Mouse (Mus musculus): ENCODE data around the gene Atxn2. TPM values are rescaled to one million over a fixed set of nuclear protein-coding genes. Genes with fewer than 3 reads are reported as not detected.

Gene Atxn2
- polyA plus RNA-seq, 1 experiment from 2014 or later = 54.9 TPM

DNA sequence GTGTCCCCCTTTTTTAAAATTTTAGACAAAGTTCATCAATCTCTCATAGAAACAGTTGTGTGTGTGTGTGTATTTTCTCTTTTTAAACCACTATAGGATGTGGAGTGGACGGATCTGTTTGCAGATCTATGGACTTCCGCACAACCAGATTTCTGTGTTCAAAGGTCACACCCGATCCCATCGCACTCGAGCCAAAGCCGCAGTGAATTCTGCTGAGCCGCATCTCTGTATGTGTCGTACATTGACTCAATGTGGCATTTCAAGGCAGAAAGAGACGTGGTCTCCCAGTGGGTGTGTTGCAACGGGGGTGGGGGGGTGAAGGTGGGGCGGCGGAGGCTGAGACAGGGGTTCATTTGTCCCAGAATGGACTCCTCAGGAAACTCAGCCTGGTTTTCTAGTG is 147.3 kb downstream of the Atxn2 start:
- Histone ChIP-seq H3K4me3 (no peak overlapping the region), H3K4me1 (no peaks in the 10 kb centered on the region), H3K4me2 (replicated peaks) (no peak overlapping the region), H3K27ac (no peak overlapping the region), H3K36me3 (peaks cover 39% of the 10 kb centered on the region), H3K9ac (no peak overlapping the region), H3K9me3 (peaks cover 11% of the 10 kb centered on the region), H3K27me3 (no peaks in the 10 kb centered on the region)
- WGBS = 91% methylated on average over 12 of the region's 12 CpGs
- no peak for ATAC-seq (ENCODE audit: low FRiP score, low read depth)

GRCm38 (mm10) chr5:121861964-121862363 is 150.8 kb downstream of the Atxn2 start:
- WGBS = 49% methylated on average over 5 of the region's 5 CpGs
- Histone ChIP-seq H3K27me3 (no peaks in the 10 kb centered on the region), H3K36me3 (peaks cover 14% of the 10 kb centered on the region), H3K9me3 (peaks cover 11% of the 10 kb centered on the region), H3K9ac (no peak overlapping the region), H3K4me2 (replicated peaks) (no peak overlapping the region), H3K4me3 (no peak overlapping the region), H3K4me1 (no peaks in the 10 kb centered on the region), H3K27ac (no peak overlapping the region)
- ATAC-seq (ENCODE audit: low FRiP score, low read depth) = no peak

- Histone ChIP-seq H3K9me3 (peaks cover 8% of the 10 kb centered on the region), H3K9ac (peak overlapping the region; percentile 57; the same call in 1 of the 2 replicates), H3K4me1 (no peaks in the 10 kb centered on the region), H3K4me2 (replicated peaks) (peak overlapping the region; percentile 46), H3K4me3 (no peak overlapping the region), H3K36me3 (peaks cover 6% of the 10 kb centered on the region), H3K27ac (no peak overlapping the region), H3K27me3 (no peaks in the 10 kb centered on the region)
- 7% methylated on average over 10 of the region's 11 CpGs for WGBS
- no peak for ATAC-seq (ENCODE audit: low FRiP score, low read depth)
Observed at GRCm38 (mm10) chr5:121864330-121864729, 153.2 kb downstream of the Atxn2 start.

Small RNA genes within 50 kb of the gene (microRNA-seq; reads per million reads assigned to microRNA genes)
- 0.52 reads per million for gene Mir7031

Other genes starting within 250 kb of the Atxn2 start
- not detected in 2 replicates for gene Adam1b, start 207.9 kb upstream of the Atxn2 start, polyA plus RNA-seq (2015; fragmentation: Nextera tagmentation; extraction: Ambion mirVana)
- gene Adam1a, start 165.9 kb upstream of the Atxn2 start, polyA plus RNA-seq (2015; fragmentation: Nextera tagmentation; extraction: Ambion mirVana) = 2.1 TPM in 2 replicates
- not detected in 2 replicates for gene Gm42878, start 165.9 kb upstream of the Atxn2 start, polyA plus RNA-seq (2015; fragmentation: Nextera tagmentation; extraction: Ambion mirVana)
- gene Mapkapk5, start 165.4 kb upstream of the Atxn2 start, polyA plus RNA-seq (2015; fragmentation: Nextera tagmentation; extraction: Ambion mirVana) = 59.0 and 60.5 TPM in 2 replicates
- gene Aldh2, start 117.5 kb upstream of the Atxn2 start, polyA plus RNA-seq (2015; fragmentation: Nextera tagmentation; extraction: Ambion mirVana) = 255 and 260 TPM in 2 replicates
- 2.1 and 3.2 TPM in 2 replicates for gene Acad12, start 92.4 kb upstream of the Atxn2 start, polyA plus RNA-seq (2015; fragmentation: Nextera tagmentation; extraction: Ambion mirVana)
- 2.2 and 2.3 TPM in 2 replicates for gene Acad10, start 50.8 kb upstream of the Atxn2 start, polyA plus RNA-seq (2015; fragmentation: Nextera tagmentation; extraction: Ambion mirVana)
- 43.2 and 43.9 TPM in 2 replicates for gene Brap, start 50.8 kb upstream of the Atxn2 start, polyA plus RNA-seq (2015; fragmentation: Nextera tagmentation; extraction: Ambion mirVana)
- 11.7 and 12.5 TPM in 2 replicates for gene Sh2b3, start 126.3 kb downstream of the Atxn2 start, polyA plus RNA-seq (2015; fragmentation: Nextera tagmentation; extraction: Ambion mirVana)
- 38.5 and 43.4 TPM in 2 replicates for gene Pheta1, start 137.6 kb downstream of the Atxn2 start, polyA plus RNA-seq (2015; fragmentation: Nextera tagmentation; extraction: Ambion mirVana)